10 mouse cellular contexts compared by ENCODE assay signal in the genomic region with DNA sequence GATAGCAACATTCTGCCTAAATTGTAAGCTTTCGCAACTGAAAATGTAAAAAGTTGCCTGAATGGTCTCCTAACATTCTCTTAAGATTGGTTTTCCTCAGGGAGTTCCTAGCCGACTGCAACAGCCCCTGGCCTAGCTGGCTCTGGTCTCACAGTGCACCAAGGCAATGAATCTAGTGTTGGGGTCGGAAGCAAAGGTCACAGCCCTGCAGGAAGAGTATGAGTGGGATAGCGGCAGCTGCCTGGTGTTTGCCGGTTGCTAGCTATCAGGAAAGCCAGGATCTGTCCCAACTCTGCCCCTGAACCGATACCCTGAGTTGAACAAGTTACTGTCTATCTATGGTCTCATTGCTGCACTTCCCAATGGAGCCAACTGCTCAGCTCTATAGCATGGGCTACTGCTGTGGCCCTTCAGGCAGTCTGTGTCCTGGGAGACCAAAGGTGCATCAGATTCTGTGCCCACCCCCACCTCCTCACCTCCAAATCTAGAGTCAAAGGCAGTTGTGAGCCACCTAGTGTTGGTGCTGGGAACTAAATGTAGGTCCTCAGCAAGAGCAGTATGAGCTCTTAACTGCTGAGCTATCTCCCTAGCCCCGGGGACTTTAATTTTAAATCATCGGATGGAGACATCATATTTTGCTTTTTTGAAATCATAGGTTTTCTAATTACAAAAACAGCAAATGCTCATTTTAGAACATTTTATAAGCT. TPM values are rescaled to one million over a fixed set of nuclear protein-coding genes. Genes with fewer than 3 reads are reported as not detected.
DNase-seq lines count a peak whose midpoint lies in the region; ATAC-seq and TF ChIP-seq lines count a peak whose summit lies in the region.
"Had no signal": no experiment of that assay in that cellular context is flagged by ENCODE, and none has a peak within 500 bp of the region (broad histone marks: within the 10 kb centered on the region; RNA-seq: fewer than 3 reads in every experiment).

No protein-coding gene starts in this region.

- no peak overlapping the region for H3K9ac ChIP-seq in liver, postnatal 0 days (replicated peaks)
- H3K9ac ChIP-seq: intestine, embryonic 15.5 days had no signal

- H3K4me3 ChIP-seq in liver, postnatal 0 days (ENCODE audit: low read depth, low read length), result no peak overlapping the region
- H3K4me3 ChIP-seq: intestine, embryonic 15.5 days; megakaryocyte, embryonic 14.5 days had no signal

- no peaks in the 10 kb centered on the region for H3K36me3 ChIP-seq in liver, postnatal 0 days (replicated peaks; ENCODE audit: insufficient read depth, low read length)
- H3K36me3 ChIP-seq: intestine, embryonic 15.5 days had no signal

- no peak for TF ChIP-seq EP300 in liver, postnatal 0 days (IDR thresholded peaks at IDR 0.05; ENCODE audit: low read depth)

- no peak overlapping the region for H3K27ac ChIP-seq in liver, postnatal 0 days (ENCODE audit: low read depth)
- H3K27ac ChIP-seq: intestine, embryonic 15.5 days had no signal

- H3K4me2 ChIP-seq in liver, postnatal 0 days (ENCODE audit: low read depth, low read length), result no peak overlapping the region
- H3K4me2 ChIP-seq: intestine, embryonic 15.5 days had no signal

- H3K9me3 ChIP-seq in liver, postnatal 0 days (ENCODE audit: low read length), result no peaks in the 10 kb centered on the region
- H3K9me3 ChIP-seq: intestine, embryonic 15.5 days; megakaryocyte, embryonic 14.5 days had no signal

- DNase-seq in cerebellum, postnatal 10 days, result peak; percentile 67 to 69
- DNase-seq in cerebellum, adult 11 months, result no peak
- DNase-seq in liver, postnatal 0 days, result no peak
- DNase-seq in liver, result no peak
- peak; percentile 50 for DNase-seq in brain, embryonic 14.5 days (ENCODE audit: low read depth)
- DNase-seq in B cell, adult 2 months, result no peak

- H3K27me3 ChIP-seq in liver, postnatal 0 days (ENCODE audit: insufficient read depth, low read length), result no peaks in the 10 kb centered on the region
- H3K27me3 ChIP-seq: intestine, embryonic 15.5 days had no signal

- TF ChIP-seq CTCF in liver, postnatal 0 days (IDR thresholded peaks at IDR 0.05; ENCODE audit: low read depth), result peak; percentile 53
- peak; percentile 62; the same call in 1 of the 2 replicates for TF ChIP-seq CTCF in brain, embryonic 14.5 days (IDR thresholded peaks at IDR 0.05; ENCODE audit: borderline replicate concordance, extremely low read depth, insufficient read depth, insufficient read length)

- 60% methylated on average over 8 of the region's 8 CpGs for WGBS in liver, postnatal 0 days (ENCODE audit: insufficient replicate concordance)

- no peaks in the 10 kb centered on the region for H3K4me1 ChIP-seq in liver, postnatal 0 days (ENCODE audit: insufficient read depth)
- H3K4me1 ChIP-seq: megakaryocyte, embryonic 14.5 days had no signal

- ATAC-seq in liver, postnatal 0 days, result no peak
- peak; percentile 48 for ATAC-seq in megakaryocyte-erythroid progenitor cell, adult 5-6 weeks (replicated peaks; ENCODE audit: low FRiP score, low TSS enrichment, poor library complexity, severe bottlenecking)
- ATAC-seq in erythroblast, adult 5-6 weeks (replicated peaks; ENCODE audit: low FRiP score, poor library complexity, severe bottlenecking), result no peak
- ATAC-seq: intestine, embryonic 15.5 days had no signal

- TF ChIP-seq POLR2A in brain, embryonic 14.5 days (IDR thresholded peaks at IDR 0.05; ENCODE audit: borderline replicate concordance, extremely low read depth, insufficient read depth, insufficient read length, poor library complexity, severe bottlenecking), result no peak

RNA-seq across cellular contexts. Expression of a gene that starts 46.0 kb away (rescaled TPM):
- not detected in 2 replicates for polyA plus RNA-seq in liver, postnatal 0 days (2015; fragmentation: Nextera tagmentation; extraction: Ambion mirVana)
- polyA plus RNA-seq in brain, embryonic 14.5 days (2012; rRNA removed), result 0.08 and 0.11 TPM in 2 replicates
- total RNA-seq in megakaryocyte-erythroid progenitor cell, adult 5-6 weeks (2014; fragmentation: Nextera tagmentation), result not detected in 2 replicates
- not detected in 2 replicates for total RNA-seq in megakaryocyte-erythroid progenitor cell, adult 5-6 weeks (2017)
- total RNA-seq in erythroblast, adult 5-6 weeks (2015; ENCODE audit: low replicate concordance), result not detected in 2 replicates
- not detected in 2 replicates for total RNA-seq in erythroblast, adult 5-6 weeks (2017; ENCODE audit: low replicate concordance)
- polyA plus RNA-seq: intestine, embryonic 15.5 days had no signal

Comparison
In these comparisons a context has a peak if more than half of its experiments do, and no peak if none do; other contexts are left out.
1. DNase-seq: peak in cerebellum, postnatal 10 days (2 of 2) and brain, embryonic 14.5 days (single experiment); none in cerebellum, adult 11 months (single experiment), liver, postnatal 0 days (single experiment), liver (single experiment) and B cell, adult 2 months (0 of 2).